Mouse (Mus musculus) left cerebral cortex, postnatal 36 days (tissue): ENCODE results near the gene Klhl33. TPM values are rescaled to one million over a fixed set of nuclear protein-coding genes. Genes with fewer than 3 reads are reported as not detected.
"Not testable (repeated sequence)": the region's sequence is repeated elsewhere in the genome, so short reads cannot be mapped to it uniquely, and the experiment has no call there.

Experiments
- DNase-seq, 2 experiments: peaks; one replicate each; pipeline ENCODE4 v3.0.0; 2021 to 2022; ENCODE audit warnings: low spot score in 2 of 2, mixed read lengths in 1 of 2
- intact Hi-C: fragments of 180-260 bp; cut with DNase I; formaldehyde crosslinking; loops from one replicate; pipeline ENCODE4 v1.15.1; 2025
- total RNA-seq, 2 experiments: library from RNA; stranded (reverse); gene quantifications; 2 replicates each; pipeline ENCODE4 v1.2.3; 2021

Gene Klhl33
- total RNA-seq: 1 to 10 TPM; 3.6 to 4.8 TPM

GRCm38 (mm10) chr14:50897374-50897765 lies at the start of gene Klhl33:
Gene Klhl33 (minus strand): TSS chr14:50897507.
- intact Hi-C loops: no loop called here
- no peak for DNase-seq

- intact Hi-C loops, DNase-seq: not testable (repeated sequence)
Measured at GRCm38 (mm10) chr14:50945526-50945925, 48.2 kb upstream of the Klhl33 start.

GRCm38 (mm10) chr14:50945081-50945480 lies 47.8 kb upstream of the Klhl33 start:
- intact Hi-C loops, DNase-seq: not testable (repeated sequence)

- not testable (repeated sequence) for DNase-seq
- intact Hi-C loops: loop anchor here (1.0 kb wide), 1 partner anchor 119 kb away; no protein-coding TSS in a partner anchor
Measured at GRCm38 (mm10) chr14:50944668-50945033, 47.3 kb upstream of the Klhl33 start.

- intact Hi-C loops: loop anchor here (1.0 kb wide), 1 partner anchor 119 kb away; no protein-coding TSS in a partner anchor
- peak; percentile 86 to 89 for DNase-seq
Measured at GRCm38 (mm10) chr14:50943932-50944667, 46.8 kb upstream of the Klhl33 start, which contains the start of gene Gm49342. Gene Gm49342 (plus strand): TSS chr14:50944517.

- intact Hi-C loops: no loop called here
- no peak for DNase-seq
Measured at GRCm38 (mm10) chr14:50938940-50939339, 41.6 kb upstream of the Klhl33 start.

- DNase-seq: no peak
- intact Hi-C loops: no loop called here
Measured at GRCm38 (mm10) chr14:50938119-50938908, 41.0 kb upstream of the Klhl33 start.

GRCm38 (mm10) chr14:50936649-50937048 lies 39.3 kb upstream of the Klhl33 start:
- no peak for DNase-seq
- intact Hi-C loops: no loop called here

- intact Hi-C loops: loop anchor here (2.0 to 5.0 kb wide), 2 partner anchors 124 to 131 kb away; partner anchors contain the start of genes Ccnb1ip1 and Parp2
- no peak for DNase-seq
Measured at GRCm38 (mm10) chr14:50931493-50932020, 34.2 kb upstream of the Klhl33 start.

- intact Hi-C loops: loop anchor here (2.0 to 5.0 kb wide), 2 partner anchors 124 to 132 kb away; partner anchors contain the start of genes Ccnb1ip1 and Parp2
Measured at GRCm38 (mm10) chr14:50930754-50931492, 33.6 kb upstream of the Klhl33 start, which contains the start of the genes Pip4p1 and Pnp. Gene Pip4p1 (minus strand): TSS chr14:50930856. Gene Pnp (plus strand): TSS chr14:50931082.

GRCm38 (mm10) chr14:50930377-50930753 lies 33.1 kb upstream of the Klhl33 start:
- intact Hi-C loops: loop anchor here (2.0 to 5.0 kb wide), 2 partner anchors 123 to 132 kb away; partner anchors contain the start of genes Ccnb1ip1 and Parp2
- no peak for DNase-seq

More at GRCm38 (mm10) chr14:50930754-50931492, 33.6 kb upstream of the Klhl33 start, which contains the start of the genes Pip4p1 and Pnp:
- peak; percentile 98 to 99 for DNase-seq

GRCm38 (mm10) chr14:50929951-50930350 lies 32.6 kb upstream of the Klhl33 start:
- DNase-seq: no peak

GRCm38 (mm10) chr14:50927366-50927765 lies 30.1 kb upstream of the Klhl33 start:
- intact Hi-C loops: no loop called here

More at GRCm38 (mm10) chr14:50929951-50930350, 32.6 kb upstream of the Klhl33 start:
- intact Hi-C loops: loop anchor here (2.0 to 5.0 kb wide), 2 partner anchors 123 to 133 kb away; partner anchors contain the start of genes Ccnb1ip1 and Parp2

GRCm38 (mm10) chr14:50925111-50925920 lies 28.0 kb upstream of the Klhl33 start:
- intact Hi-C loops: no loop called here
- DNase-seq: peak in 1 of 2 experiments; percentile 31

More at GRCm38 (mm10) chr14:50927366-50927765, 30.1 kb upstream of the Klhl33 start:
- DNase-seq: no peak

GRCm38 (mm10) chr14:50924281-50925064 lies 27.2 kb upstream of the Klhl33 start, which contains the start of the genes Osgep and Apex1:
Gene Osgep (minus strand): TSS chr14:50924893.
Gene Apex1 (plus strand): TSS chr14:50924968.
- intact Hi-C loops: no loop called here
- peak; percentile 96 to 97 for DNase-seq

- intact Hi-C loops, DNase-seq: not testable (repeated sequence)
Measured at GRCm38 (mm10) chr14:50923437-50923836, 26.1 kb upstream of the Klhl33 start.

GRCm38 (mm10) chr14:50911356-50911755 lies 14.0 kb upstream of the Klhl33 start:
- intact Hi-C loops: no loop called here
- DNase-seq: no peak
